Mouse (Mus musculus): ENCODE results near the gene Srpr.

GRCm38 (mm10) chr9:35238915-35239571, 39.1 kb downstream of the Srpr start:
- TF ChIP-seq CTCF (IDR thresholded peaks at IDR 0.05; ENCODE audit: low read depth) (no peak), EP300 (IDR thresholded peaks at IDR 0.05; ENCODE audit: low read depth) (no peak)
